Mouse (Mus musculus) spleen, adult 12 weeks (tissue): Measurements from ENCODE around the gene Tox3.

Experiments used
- DNase-seq: peaks from one replicate; pipeline ENCODE4 v3.0.0; 2022; ENCODE audit warnings: low spot score

The Tox3 gene

GRCm38 (mm10) chr8:90323824-90324223, 24.3 kb downstream of the Tox3 start:
- DNase-seq = no peak

DNA sequence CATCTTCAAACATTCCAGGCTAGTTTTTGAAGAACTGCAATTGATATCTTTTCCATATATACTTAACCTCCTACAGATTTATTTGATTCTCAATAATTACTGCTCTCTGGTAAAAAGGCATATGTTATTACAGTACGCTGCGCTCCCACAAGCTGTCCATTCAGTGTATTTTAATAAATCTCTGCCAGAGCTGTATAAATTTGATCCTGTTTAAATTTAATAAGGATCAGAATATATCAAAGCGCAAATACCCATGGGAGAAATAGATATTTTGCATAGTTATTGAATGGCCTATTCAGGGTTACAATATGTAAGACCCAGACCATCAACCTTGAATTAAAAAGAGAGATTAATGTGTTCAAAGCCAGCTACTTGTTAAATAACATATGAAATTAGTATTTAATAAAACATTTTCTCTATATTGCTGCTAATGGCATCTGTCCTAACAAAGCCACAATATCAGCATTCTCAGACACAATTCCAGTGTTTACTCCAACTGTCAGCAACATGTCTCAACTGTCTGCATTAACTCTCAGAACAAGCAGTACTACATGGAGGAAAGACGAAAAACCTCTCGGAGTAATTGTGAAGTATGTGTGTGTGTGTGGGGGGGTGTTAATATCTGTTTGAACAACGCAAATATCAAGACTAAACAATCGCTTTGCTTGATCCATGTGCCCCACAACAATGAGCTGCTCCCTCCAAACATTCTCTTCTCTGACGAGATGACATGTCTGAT, 25.3 kb downstream of the Tox3 start:
- no peak for DNase-seq

- no peak for DNase-seq
Observed at GRCm38 (mm10) chr8:90321255-90321654, 26.9 kb downstream of the Tox3 start.

DNA sequence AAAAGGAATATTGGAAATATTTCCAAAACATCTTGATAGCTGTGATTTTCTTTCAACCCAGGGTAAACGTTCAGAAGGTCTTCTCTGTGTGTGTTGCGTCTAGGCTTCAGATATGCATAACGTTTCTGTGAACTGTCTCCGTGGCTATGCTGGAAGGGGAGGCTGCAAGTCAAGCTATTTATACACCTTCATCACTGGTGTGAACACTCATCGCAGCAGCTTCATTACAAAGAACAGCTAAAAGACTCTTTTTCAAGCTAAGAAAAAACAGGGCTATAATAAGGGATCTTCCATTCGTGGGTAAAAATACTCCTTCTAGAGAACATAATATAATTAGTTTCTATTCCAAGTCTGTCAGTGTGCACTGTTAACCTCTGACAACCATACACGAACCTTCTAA, 33.8 kb downstream of the Tox3 start:
- DNase-seq = no peak

GRCm38 (mm10) chr8:90302951-90303350, 45.2 kb downstream of the Tox3 start:
- DNase-seq = no peak

DNA sequence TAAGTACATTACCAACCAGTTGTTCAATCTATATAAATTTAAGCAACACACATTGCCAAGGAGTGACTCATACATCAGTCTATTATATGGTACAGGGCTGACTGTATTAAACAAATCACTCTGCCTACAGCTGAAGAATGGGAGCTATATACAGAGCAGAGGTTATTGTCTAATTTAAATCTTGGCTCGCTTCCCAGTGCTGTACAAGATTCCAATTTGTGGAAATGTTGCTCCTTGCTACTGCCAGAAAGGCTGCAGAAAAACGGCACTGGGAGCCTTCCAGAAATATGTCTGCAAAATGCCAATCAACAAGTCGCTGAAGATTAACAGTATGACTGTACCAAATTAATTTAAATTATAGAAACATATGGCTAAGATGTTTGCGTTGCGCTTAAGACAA, 45.9 kb downstream of the Tox3 start:
- DNase-seq = no peak

- no peak for DNase-seq
Observed at GRCm38 (mm10) chr8:90301543-90301942, 46.6 kb downstream of the Tox3 start.

- DNase-seq = no peak
Observed at GRCm38 (mm10) chr8:90300973-90301372, 47.2 kb downstream of the Tox3 start.

DNA sequence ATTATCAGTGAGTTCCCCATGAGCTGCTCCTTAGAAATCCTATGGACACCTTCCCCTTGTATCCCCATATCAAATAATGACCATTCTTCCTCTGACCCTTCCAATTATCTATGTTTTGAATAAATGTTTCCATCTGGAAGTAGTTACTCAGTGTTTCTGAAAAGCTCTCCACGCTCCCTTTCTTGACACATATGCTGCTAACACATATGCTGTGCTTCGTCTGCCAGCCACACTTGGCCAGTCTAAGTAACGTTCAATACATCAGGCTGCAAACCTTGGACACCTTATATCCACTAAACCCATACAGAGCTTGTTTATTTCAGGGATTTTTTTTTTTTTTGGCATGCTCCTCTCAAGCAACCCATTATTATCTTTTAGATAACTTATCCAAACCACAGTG, 54.1 kb downstream of the Tox3 start:
- DNase-seq = no peak

DNA sequence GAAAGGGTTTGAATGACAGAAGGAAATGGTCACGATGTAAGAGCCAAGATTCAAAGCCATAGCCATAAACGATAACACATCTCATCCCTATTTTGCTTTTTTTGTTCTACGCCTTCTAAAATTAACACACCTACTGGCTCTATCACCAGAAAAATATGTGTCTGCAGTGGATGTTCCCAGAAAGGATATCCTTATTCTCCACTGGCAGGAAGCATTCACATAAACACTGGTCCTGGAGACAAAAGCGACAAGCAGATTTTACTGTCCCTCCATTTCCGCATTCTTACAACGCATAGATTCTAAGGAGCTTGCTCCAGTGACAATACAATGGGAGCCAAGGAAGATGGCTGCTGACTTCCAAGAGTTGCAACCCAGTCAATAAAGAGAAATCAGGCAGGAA, 57.3 kb downstream of the Tox3 start:
- no peak for DNase-seq

GRCm38 (mm10) chr8:90276722-90277121, 71.4 kb downstream of the Tox3 start:
- no peak for DNase-seq

DNA sequence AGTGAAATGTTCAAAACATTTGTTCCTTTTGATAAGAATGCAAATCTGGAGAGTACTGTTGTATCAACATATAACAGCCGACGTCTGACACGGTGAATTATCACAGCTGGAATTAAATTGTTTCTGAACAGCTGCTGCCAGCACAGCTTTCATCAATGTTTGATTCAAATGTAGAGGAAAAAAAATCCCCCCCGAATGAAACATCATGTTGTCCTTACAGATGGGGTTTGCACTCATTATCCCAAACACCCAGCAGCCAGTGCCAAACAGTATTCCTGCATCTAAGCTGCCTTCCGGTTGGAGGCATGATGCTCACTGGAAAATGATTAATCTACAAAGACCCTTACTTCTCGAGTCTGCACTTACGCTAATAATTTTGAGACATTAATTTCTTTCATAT, 75.0 kb downstream of the Tox3 start:
- DNase-seq = no peak

GRCm38 (mm10) chr8:90271920-90272319, 76.2 kb downstream of the Tox3 start:
- no peak for DNase-seq

DNA sequence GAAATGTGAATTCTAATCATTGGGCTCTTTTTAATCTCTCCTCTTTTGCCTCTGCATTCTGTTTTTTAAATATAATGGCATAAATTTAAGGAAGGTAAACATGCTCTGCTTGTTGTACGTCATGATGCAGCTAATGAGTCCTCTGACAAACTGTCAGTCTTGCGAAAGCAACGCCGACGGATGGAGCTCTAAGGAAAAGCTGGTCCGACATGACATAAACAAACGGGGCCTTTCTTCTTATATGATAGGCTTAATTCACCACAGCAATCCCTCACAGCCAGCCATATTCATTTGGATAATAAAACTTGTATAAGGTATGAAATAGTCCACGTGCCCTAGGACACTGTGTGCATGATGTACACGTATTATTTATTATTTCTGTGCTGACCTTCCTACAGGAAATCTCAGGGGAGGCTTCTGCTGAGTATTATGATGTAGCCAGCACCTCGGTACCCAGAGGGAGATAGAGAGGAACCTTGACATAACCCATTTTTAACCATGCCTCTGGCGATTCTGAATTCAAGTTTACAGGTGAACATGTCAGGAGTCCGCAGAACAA, 80.4 kb downstream of the Tox3 start:
- DNase-seq = no peak

DNA sequence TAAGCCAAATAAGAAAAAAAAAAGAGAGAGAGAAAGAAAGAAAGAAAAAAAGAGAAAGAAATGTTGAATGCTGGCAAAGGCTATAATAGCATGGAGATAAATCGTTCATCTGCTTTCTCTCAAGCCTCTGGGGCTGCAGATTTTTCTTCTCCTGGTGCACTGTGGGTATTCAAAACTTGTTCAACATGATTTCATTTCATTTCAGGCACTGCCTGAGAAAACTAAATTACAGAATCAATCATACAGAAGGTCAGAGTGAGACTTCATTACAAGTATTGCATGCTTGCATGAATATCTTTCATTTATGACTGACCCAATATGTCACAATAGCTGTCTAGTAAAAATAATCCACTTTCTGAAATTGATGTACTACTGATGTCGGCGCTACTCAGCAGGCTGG, 81.2 kb downstream of the Tox3 start:
- DNase-seq = no peak

DNA sequence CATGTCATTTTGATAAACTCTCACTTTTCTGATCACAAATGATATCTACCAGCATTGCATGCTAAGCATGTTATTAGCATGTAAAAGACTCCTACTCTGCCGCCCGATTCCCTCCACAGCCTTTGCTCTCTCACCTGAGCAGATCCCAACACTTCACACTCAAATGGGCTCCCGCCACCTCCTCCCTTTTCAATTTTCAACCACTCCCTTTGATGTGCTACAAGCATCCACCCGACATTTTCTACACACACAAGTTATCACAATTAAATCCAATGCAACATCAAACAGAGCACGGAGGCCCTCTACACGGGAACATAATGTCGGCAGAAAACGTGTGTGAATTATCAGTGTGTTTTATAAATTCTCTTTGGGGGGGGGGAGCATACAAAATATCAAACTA, 81.9 kb downstream of the Tox3 start:
- no peak for DNase-seq

DNA sequence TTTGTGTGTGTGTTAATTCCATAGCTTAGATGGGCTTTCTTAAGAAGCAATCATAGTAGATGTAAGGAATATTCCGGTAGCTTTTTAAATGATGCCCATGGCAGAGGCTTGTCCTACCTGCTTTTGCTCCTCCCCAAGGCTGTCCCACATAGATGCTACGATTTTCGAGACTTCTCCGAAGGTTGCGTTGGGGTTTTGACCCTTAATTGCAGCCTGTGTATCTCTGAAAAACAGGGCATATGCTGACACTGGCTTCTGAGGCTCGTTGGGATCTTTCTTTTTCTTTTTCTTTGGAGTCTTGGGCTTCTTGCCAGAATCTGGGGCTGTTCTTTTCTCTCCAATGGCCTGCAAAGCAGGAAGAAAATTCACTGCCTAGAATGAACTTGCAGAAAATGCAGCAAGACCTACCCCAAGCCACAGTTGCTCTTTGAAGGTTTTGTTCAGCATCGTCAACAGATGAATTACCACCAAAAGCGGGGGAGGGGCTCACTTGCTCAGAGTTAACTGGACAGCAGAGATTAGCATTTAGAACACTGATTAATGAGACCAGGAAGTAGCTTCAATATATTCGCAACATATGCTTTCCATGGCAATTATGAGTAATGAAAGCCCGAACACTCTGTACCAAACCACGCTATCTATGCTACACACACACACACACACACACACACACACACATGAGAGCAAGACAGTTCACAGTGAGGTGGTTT, 93.8 kb downstream of the Tox3 start:
- no peak for DNase-seq

DNA sequence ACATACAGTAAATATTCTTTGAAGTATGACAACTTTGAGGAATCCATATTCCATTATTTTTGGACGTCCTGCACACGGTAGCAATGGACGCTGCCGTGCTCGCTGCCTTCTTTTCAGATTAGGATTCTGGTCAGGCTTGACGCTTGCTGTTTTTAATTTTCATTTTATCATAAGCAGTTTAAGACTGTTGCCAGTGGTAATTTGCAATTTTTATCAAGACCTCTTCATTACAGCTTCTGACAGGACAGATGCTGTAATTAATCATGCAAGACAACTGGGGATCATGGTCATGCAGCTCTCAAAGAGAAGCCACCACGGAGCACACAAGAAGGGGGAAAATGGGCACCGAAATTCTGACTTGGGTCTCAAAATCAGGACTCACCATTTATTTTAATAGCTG, 101.8 kb downstream of the Tox3 start:
- no peak for DNase-seq

DNA sequence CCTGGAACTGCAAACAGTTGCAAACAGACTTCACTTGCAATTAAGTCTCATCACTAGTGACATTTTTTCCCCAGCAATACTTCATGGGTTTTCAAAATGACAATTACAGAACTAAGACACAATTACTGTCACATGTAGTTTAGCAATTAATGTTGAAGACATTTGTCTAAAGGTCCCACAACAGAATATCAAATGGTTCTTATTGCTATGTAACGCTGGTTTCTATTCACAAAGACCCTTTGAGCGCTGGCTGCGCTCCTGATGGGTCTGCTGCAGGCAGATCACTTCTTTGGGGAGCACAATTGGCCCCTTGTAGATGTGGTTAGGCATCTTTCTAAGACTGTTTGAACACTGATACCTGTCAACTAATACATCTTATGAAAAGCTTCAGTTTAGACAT, 102.3 kb downstream of the Tox3 start:
- no peak for DNase-seq

GRCm38 (mm10) chr8:90245187-90245586, 103.0 kb downstream of the Tox3 start:
- DNase-seq = no peak

DNA sequence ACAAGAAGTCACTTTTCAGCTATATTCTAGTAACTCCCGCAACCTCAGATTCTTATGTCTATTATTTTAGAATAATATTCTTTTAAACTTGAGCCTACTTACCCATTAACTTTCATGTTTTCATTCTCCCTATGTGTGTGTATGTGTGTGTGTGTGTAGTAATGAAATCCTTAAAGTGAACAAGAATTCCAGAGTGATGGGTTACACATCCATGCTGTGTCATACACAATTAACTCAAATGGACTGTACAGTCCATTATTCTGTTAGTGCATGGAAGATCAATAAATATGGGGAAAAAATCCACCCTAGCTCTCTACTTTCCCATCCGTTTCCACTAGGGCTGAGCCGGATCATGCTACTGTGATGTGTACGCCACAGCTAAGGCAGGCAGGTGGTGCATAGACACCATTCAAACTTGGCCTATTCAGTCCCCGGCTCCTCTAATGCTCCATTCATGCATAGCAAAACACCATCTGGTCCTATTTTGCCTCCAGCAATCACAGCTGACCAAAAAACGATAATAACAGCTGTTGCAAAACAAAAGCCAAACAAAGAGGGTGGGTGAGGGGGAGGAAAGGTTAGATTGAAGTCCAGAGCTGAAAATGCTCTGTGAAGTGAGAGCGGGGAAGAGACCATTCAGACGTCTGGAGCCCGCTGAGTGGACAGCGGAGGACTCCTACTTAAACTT, 103.5 kb downstream of the Tox3 start:
- no peak for DNase-seq

GRCm38 (mm10) chr8:90243957-90244356, 104.2 kb downstream of the Tox3 start:
- no peak for DNase-seq

- DNase-seq = no peak
Observed at GRCm38 (mm10) chr8:90242351-90242750, 105.8 kb downstream of the Tox3 start.
